Mouse (Mus musculus) left cerebral cortex, adult 9 months (tissue): ENCODE data around the gene Fetub.
A peak's percentile ranks its signal among the peaks of the same experiment; 100 is the strongest.
"Not testable (repeated sequence)": the region's sequence is repeated elsewhere in the genome, so short reads cannot be mapped to it uniquely, and the experiment has no call there.

Experiments
- DNase-seq, 2 experiments: peaks; one replicate each; pipeline ENCODE4 v3.0.0; 2022; ENCODE audit warnings: low spot score in 2 of 2

Gene Fetub

GRCm38 (mm10) chr16:22909290-22909689 lies 8.8 kb upstream of the Fetub start:
- DNase-seq = no peak

DNA sequence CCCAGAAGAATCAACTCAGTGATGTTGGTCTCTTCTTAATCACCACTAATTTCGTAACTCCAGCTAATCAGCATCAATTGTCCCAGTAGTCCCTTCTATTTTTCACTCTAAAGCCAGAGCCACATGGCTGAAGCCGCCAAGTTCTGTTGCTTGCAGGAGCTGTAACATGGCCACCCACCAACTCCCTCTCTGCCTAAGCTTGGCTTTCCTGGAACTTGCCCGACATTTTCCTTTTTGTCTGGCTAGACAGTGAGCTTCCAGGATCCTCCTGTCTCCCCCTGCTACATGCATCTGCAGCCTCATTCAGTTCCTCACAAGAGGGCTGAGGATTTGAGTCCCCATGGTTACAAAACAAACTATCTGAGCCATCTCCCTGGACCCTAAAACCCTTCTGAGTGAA lies 6.1 kb upstream of the Fetub start:
- DNase-seq = peak in 1 of 2 experiments; percentile 21

DNA sequence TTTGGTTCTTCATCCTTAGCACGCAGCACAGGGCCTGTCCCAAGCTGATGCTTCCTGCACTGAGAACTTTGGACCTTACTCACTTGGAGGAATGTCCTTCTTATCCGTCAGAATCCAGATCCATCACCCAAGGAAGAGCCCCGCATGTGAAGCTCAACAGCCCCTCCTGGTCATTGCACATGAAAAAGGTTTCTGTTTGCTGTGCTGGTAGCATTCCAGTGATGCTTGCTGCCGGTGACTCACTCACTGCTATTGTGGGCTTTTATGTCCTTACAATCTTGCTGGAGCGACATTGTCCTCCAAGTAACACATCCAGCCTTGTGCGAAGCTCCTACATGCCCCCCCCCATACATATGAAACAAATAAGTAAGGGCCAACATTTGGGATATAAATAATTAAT lies 5.2 kb upstream of the Fetub start:
- no peak for DNase-seq

DNA sequence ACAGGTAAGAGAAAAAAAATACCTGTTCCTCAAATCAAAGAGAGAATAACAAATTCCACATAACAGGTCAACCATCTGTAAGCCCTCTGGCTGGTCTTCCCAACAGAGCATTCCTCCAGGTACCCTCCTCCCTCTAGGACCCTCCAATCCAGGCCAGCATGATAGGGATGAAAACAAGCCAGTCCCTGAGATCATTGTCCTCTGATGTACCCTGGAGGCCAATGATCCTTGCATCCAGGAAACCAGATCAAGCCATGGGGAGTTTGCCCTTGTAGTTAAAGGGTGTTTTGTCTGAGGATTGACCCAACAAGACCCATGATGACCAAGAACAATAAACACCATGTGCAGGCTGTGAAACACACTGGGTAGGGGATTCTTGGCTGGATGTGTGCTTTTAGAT lies 3.9 kb upstream of the Fetub start:
- no peak for DNase-seq

- DNase-seq = no peak
Observed at GRCm38 (mm10) chr16:22918664-22919312, 654 bp downstream of the Fetub start.

DNA sequence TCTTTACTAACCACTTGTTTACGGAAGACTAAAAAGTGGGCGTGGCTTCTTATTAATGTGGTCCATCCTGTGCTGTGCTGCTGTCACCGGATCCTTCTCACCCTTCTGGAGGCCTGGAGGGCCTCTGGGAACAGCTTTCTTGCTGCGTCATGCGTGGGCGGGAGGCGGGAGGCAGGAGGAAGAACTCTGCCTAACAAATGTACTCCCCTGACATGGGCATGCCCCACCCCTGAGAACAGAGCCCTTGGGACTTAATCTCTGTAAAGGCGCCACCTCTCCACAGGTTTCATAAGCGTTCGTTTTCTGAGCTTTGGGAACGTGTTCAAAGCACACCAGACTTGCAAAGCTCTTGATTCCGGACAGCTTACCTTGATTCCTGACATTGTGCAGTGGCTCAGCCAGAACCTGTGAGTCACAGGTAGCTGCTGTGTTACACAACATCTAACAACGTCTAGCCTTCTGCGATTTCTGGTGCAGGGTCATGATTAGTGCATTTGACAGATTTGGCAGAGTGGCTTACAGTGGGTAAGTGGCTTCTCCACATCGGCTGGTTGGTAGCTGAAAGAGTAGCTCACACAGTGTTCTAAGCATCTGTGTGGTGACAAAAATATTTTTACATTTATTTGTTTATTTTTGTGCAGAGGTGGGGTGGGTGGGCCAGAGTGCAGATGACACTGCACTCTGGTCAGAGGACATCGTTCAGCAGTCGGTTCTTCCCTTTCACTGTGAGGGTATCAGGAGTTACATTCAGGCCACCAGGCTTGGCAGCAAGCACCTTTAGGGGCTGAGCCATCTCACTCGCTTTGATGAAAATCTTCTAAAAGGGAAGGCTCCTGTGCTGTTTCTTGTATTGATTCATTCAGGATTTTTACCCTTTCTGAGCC lies 2.1 kb downstream of the Fetub start:
- DNase-seq = no peak

DNA sequence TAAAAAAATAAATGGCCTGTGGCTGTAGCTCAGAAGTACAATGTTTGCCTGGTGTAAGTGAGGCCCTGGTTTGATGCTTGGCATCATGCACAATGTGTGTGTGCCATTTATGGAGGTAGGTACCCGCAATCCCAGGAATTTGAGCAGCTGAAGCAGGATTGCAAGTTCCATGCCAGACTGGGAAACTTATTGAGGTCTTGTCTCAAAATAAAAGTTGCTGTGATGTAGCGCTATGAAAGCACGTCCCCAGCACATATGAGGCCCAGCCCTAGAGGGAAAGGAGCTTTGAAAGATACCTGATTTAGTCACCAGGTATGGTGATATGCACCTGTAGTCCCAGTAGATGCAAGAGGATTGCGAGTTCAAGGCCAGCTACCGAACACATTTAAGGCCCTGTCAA lies 3.6 kb downstream of the Fetub start:
- no peak for DNase-seq

GRCm38 (mm10) chr16:22922433-22922832 lies 4.3 kb downstream of the Fetub start:
- DNase-seq = no peak

DNA sequence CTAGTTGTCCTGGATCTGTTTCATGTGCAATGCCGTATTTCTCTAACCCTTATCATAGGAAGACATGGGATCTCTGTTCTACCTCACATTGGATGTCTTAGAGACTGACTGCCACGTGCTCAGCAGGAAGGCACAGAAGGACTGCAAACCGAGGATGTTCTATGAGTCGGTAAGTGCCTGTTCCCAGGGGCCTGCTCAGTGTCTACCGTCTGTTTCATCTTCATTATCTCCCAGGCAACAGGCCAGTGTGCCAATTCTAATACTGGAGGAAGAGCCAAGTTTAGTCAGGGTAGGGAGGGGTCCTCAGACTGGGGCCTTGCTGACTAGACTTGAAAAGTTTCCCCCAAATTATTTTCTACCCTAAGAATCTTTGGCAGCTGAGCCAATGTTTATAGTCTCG lies 11.4 kb downstream of the Fetub start:
- peak in 1 of 2 experiments; percentile 7 for DNase-seq

GRCm38 (mm10) chr16:22931431-22932200 lies 13.5 kb downstream of the Fetub start:
- DNase-seq = no peak

- DNase-seq = no peak
Observed at GRCm38 (mm10) chr16:22937631-22938030, 19.5 kb downstream of the Fetub start.

DNA sequence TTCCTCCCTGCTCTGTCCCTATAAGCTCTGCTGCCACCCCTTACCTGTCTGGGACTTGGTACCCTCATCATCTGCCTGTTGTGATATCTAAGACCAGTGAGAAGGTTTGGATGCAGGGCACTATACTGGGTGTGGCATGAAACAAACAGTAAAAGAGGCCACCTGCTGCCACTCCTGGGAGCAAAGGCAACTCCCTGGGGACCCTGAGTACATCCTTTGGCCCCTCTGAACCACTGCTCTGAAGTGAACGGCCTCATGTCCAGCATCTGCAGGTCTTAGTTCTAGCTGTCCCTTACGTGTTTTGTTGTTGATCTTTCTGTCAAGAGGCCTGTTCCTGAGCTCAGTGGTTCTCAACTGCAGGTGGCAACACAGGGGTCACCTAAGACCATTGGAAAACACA lies 20.4 kb downstream of the Fetub start:
- no peak for DNase-seq

DNA sequence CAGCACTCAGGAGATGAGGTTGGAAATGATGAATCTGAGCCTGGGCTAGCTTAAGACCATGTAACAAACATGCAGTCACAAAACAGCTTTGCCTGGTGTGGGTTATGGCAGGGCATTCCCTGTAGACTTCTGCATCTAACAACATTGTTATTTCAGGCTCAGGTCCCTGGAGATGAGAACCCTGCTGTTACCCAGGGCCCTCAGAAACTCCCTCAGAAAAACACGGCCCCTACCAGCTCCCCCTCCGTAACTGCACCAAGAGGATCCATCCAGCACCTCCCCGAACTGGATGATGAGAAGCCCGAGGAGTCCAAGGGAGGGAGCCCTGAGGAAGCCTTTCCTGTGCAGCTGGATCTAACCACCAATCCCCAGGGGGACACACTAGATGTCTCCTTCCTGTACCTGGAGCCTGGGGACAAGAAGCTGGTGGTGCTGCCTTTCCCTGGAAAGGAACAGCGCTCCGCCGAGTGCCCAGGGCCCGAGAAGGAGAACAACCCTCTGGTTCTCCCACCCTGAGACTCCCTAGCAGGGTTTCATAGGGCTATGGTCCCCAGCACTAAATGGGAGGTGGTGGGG lies 21.1 kb downstream of the Fetub start:
- no peak for DNase-seq

GRCm38 (mm10) chr16:22941825-22942476 lies 23.8 kb downstream of the Fetub start:
- DNase-seq = not testable (repeated sequence)

DNA sequence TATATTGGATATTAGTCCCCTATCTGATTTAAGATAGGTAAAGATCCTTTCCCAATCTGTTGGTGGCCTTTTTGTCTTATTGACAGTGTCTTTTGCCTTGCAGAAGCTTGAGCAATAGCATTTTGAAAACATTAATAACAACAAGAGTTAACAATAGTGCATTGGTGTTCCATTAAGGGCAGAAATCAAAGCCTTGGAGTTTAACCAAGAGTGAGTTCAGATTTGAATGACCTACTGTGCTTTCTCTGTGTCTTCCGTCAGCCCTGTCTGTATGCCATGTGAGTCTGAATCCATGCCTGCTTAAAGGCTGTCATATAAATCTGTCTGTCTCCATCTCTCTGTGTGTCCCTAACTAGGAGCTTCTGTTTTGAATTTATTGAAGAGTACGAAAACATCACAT lies 29.2 kb downstream of the Fetub start:
- no peak for DNase-seq

GRCm38 (mm10) chr16:22950840-22951395 lies 32.8 kb downstream of the Fetub start, which contains the start of gene Hrg:
Hrg (plus strand) TSS chr16:22951072.
- DNase-seq = no peak

DNA sequence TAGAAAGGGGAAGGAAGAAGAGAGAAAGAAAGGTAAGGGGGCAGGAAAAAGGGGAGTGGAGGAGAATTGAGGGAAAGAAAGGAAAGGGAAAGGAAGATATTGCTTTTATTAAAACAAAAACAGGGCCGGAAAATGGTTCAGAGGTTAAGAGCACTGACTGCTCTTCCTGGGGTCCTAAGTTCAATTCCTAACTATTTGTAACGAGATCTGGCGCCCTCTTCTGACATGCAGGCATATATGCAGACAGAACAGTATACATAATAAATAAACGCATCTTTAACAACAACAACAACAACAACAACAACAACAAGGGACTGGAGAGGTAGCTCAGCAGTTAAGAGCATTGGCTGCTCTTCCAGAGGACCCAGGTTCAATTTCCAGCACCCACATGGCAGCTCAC lies 34.9 kb downstream of the Fetub start:
- no peak for DNase-seq

GRCm38 (mm10) chr16:22955397-22956084 lies 37.4 kb downstream of the Fetub start:
- DNase-seq = no peak

GRCm38 (mm10) chr16:22956085-22956439 lies 37.9 kb downstream of the Fetub start:
- DNase-seq = no peak

DNA sequence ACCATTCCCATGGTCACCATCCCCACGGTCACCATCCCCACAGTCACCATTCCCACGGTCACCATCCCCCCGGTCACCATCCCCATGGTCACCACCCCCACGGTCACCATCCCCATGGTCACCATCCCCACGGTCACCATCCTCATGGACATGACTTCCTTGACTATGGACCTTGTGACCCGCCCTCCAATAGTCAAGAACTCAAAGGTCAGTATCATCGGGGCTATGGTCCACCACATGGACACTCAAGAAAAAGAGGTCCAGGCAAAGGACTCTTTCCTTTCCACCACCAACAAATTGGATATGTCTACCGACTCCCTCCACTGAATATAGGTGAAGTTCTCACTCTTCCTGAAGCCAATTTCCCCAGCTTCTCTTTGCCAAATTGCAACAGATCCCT lies 42.9 kb downstream of the Fetub start:
- no peak for DNase-seq

DNA sequence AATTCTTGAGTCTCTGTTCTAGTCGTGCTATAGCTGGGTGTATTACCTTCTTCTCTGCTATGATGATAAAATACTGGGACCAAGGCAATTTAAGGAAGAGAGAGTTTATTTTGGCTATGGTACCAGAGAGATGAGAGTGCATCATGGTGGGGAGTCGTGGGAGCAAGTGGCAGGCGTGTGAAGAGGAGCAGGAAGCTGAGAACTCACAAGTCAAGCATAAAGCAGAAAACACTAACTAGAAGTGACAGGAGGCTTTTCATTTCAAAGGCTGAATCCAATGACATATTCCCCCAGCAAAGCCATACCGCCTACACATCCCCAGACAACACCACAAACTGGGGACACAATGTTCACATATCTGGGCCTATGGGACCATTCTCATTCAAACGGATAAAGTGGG lies 44.1 kb downstream of the Fetub start:
- DNase-seq = no peak
